Mouse (Mus musculus) thymus, postnatal 10 days (tissue): ENCODE data around the gene Fam43b.
A peak's percentile ranks its signal among the peaks of the same experiment; 100 is the strongest.
"Not testable (repeated sequence)": the region's sequence is repeated elsewhere in the genome, so short reads cannot be mapped to it uniquely, and the experiment has no call there.

Source experiments
- DNase-seq, 2 experiments: peaks; one replicate each; pipeline ENCODE4 v3.0.0; 2021; ENCODE audit warnings: low spot score in 2 of 2

Fam43b gene

GRCm38 (mm10) chr4:138395971-138396645 lies at the start of gene Fam43b:
Gene Fam43b, minus strand, starts transcription at chr4:138396528.
- no peak for DNase-seq

GRCm38 (mm10) chr4:138444941-138445340 lies 48.6 kb upstream of the Fam43b start:
- DNase-seq, result no peak

DNA sequence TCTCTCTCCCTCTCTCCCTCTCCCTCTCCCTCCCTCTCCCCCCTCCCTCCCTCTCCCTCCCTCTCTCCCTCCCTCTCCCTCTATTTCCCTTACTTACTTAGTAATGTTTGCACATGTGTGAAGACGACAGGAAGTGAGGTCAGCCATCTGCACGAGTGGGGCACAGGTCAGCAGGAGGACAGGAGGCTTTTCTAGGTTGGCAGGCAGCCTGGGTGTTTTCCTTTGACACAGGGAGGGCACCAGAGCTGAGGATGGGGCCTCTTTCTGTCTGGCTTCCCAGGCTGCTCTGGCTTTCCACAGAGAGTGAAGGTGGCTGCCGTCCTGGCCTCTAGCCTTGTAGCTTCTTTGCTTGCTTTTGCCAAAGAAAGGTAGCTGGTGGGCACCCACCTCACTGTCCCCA lies 43.7 kb upstream of the Fam43b start:
- DNase-seq, result no peak

- DNase-seq, result peak; percentile 93 to 95
These were observed 38.3 kb upstream of the Fam43b start, which contains the start of gene Mul1 for GRCm38 (mm10) chr4:138434347-138435316. Gene Mul1, plus strand, starts transcription at chr4:138434671.

GRCm38 (mm10) chr4:138431340-138431739 lies 35.0 kb upstream of the Fam43b start:
- DNase-seq, result no peak

- peak in 1 of 2 experiments; percentile 38 for DNase-seq
These were observed 33.5 kb upstream of the Fam43b start for GRCm38 (mm10) chr4:138429778-138430177.

- DNase-seq, result peak in 1 of 2 experiments; percentile 52
These were observed 30.7 kb upstream of the Fam43b start for GRCm38 (mm10) chr4:138426778-138427705.

- DNase-seq, result not testable (repeated sequence)
These were observed 29.3 kb upstream of the Fam43b start for GRCm38 (mm10) chr4:138425604-138426003.

DNA sequence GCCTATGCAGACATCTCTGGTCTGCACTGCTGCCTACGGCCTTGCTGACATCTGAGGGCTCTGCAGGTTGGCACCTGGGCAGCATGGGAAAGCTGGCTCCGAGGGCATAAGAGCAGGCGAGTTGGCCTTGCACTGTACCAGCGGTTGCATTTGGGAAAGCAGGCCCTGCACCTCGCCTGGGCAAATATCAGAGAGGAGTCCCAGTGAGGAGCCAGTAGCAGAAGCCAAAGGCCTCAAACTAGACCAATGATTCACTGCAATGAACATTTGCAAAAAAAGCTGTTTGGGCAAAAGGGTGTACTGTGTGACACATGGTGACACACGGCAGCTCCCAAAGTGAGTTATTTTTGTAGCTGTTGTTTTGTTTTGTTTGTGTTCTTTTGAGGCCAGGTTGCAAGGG lies 28.7 kb upstream of the Fam43b start:
- DNase-seq, result no peak

- no peak for DNase-seq
These were observed 22.1 kb upstream of the Fam43b start for GRCm38 (mm10) chr4:138418340-138418957.

- DNase-seq, result no peak
These were observed 21.6 kb upstream of the Fam43b start for GRCm38 (mm10) chr4:138417882-138418281.

- DNase-seq, result no peak
These were observed 20.1 kb upstream of the Fam43b start for GRCm38 (mm10) chr4:138416414-138416813.

- DNase-seq, result no peak
These were observed 19.7 kb upstream of the Fam43b start for GRCm38 (mm10) chr4:138415991-138416390.

DNA sequence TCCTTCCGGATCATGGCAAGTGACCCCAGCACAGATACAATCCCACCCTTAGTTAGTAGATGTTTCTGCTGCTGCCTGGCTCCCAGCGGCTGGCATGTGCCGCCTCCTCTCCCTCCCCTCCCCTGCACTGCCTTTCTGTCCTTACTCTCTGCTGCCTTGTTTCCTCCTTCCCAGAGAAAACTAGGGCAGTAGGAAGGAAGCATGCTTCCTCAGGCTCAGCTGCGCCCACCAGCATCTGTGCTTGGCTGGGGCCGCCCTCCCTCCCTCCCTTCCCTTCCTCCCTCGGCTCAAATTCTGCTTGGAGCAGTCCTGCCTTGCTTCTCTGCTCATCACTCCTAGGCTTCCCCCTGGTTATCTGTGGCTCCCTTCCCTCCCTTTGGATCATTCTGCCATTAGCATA lies 18.4 kb upstream of the Fam43b start:
- no peak for DNase-seq

DNA sequence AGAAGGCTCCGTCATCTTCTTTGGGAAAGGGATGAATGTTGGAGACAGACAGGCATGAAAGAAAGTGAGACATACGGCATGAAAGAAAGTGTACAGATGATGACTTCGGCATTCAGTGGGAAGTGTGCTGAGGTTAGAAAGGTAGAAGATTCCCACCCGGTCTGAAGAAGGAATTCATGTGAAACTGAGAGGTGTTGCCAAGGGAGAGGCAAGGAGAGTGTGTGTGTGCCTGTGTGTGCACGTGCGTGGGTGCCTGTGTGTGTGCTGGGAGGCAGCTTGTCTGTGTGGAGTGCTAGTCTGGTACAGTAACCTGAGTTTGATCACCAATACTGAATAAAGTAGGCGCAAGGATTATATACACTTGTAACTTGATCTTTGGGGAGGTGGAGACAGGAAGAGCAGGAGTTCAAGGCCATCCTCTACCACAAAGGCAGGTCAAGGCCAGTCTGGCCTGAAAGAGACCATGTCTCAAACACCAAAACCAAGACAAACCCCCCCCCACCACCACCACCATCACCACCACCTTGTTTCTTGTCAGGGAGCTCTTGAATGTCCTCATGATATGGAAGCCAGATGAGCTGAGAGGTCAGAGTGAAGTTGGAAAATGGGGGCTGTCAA lies 15.3 kb upstream of the Fam43b start:
- DNase-seq, result no peak

DNA sequence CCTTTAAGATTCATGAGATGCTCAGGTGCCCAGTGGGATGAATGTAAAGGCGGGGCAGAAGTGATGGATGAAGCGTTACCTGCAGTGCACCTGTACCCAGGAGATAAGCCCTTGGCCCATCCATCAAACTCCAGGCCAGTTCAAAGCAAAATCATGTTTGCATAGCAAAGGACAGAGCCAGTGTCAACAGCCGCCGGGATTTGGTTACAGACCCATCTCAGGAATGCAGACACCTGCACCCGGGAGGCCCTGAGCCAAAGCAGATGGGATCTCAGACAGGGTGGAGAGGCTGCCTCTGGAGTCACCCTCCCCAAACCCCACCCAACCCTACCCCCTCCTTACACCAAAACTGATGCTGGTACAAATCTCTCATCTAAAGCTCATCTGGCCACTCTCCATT lies 14.7 kb upstream of the Fam43b start:
- no peak for DNase-seq

DNA sequence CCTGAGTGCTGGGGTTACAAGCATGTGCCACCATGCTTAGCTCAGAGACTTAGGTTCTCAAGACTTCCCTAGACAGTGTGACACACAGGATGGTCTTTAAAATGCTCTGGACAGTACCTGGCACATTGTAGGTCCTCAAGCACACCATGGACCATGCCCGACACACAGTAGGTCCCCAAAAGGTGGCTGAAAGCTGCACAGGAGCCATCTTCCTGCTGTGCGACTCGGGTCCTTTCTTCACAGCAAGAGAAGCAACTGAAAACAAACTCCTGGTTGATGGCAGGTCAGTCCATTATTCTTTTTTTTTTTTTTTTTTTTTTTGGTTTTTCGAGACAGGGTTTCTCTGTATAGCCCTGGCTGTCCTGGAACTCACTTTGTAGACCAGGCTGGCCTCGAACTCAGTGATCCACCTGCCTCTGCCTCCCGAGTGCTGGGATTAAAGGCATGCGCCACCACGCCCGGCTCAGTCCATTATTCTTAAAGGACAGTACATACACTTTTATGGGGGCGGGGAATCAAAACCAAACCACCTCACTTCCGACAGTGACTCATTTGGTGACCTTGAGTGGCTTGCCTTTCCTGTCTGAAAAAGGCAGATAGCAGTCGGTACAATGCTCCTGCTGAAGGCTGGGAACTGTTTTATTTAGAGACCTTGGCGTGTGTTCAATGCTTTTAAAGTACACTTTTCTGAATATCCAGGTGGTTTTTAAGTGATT lies 11.3 kb upstream of the Fam43b start:
- no peak for DNase-seq

- DNase-seq, result peak in 1 of 2 experiments; percentile 27
These were observed 8.5 kb upstream of the Fam43b start for GRCm38 (mm10) chr4:138404806-138405205.

DNA sequence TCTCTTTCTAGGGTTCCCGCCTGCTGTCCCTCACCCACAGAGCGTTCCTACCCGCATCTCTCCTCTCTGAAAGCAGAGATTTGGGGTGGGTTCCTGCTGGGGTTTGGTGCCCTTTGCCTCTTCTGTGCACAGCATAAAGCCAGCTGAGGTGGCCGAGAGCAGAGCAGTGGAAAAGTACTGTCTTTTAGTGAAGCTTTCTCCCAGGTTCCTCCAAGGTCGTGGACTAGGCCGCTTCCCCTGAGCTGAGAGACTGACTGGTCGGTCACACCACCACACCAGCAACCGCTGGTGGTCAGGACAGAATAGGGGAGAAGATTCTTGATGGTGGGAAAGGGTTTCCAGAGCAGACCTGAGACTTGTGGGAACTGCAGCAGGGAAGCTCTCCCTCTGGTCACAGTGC lies 383 bp upstream of the Fam43b start:
- DNase-seq, result no peak
